In genomic region chr5:9056020-9056660, GRCm38 (mm10) we compare ENCODE assay signal across 9 mouse cellular contexts. TPM values are rescaled to one million over a fixed set of nuclear protein-coding genes. Genes with fewer than 3 reads are reported as not detected.
DNase-seq lines count a peak whose midpoint lies in the region; ATAC-seq and TF ChIP-seq lines count a peak whose summit lies in the region.
"Had no signal": no experiment of that assay in that cellular context is flagged by ENCODE, and none has a peak within 500 bp of the region (broad histone marks: within the 10 kb centered on the region; RNA-seq: fewer than 3 reads in every experiment).

No protein-coding gene starts in this region.

- peak; percentile 85 for TF ChIP-seq CTCF in forebrain, postnatal 0 days (IDR thresholded peaks at IDR 0.05; ENCODE audit: low read depth)
- peak; percentile 90 for TF ChIP-seq CTCF in intestine, postnatal 0 days (IDR thresholded peaks at IDR 0.05; ENCODE audit: low read depth)

- H3K4me2 ChIP-seq in forebrain, postnatal 0 days (ENCODE audit: low read depth): no peak overlapping the region
- H3K4me2 ChIP-seq in intestine, postnatal 0 days (replicated peaks; ENCODE audit: low read depth): no peak overlapping the region
- no peak overlapping the region for H3K4me2 ChIP-seq in midbrain, embryonic 15.5 days
- H3K4me2 ChIP-seq: lung, embryonic 15.5 days had no signal

- DNase-seq in heart, adult 18-20 months: peak; percentile 47 to 75
- DNase-seq in heart, adult 11 months: no peak
- peak; percentile 81 for DNase-seq in forebrain, postnatal 0 days
- peak; percentile 85 to 88 for DNase-seq in left cerebral cortex, postnatal 14 days (ENCODE audit: low spot score in 2 of 2)
- peak; percentile 53 to 75 for DNase-seq in spleen, postnatal 4 days (ENCODE audit: low spot score in 2 of 2)

- no peak overlapping the region for H3K9ac ChIP-seq in forebrain, postnatal 0 days
- H3K9ac ChIP-seq in intestine, postnatal 0 days (ENCODE audit: low read depth, low read length): no peak overlapping the region
- H3K9ac ChIP-seq in midbrain, embryonic 15.5 days: no peak overlapping the region
- H3K9ac ChIP-seq: lung, embryonic 15.5 days had no signal

- H3K27ac ChIP-seq in forebrain, postnatal 0 days (ENCODE audit: low read depth, low read length): no peak overlapping the region
- no peak overlapping the region for H3K27ac ChIP-seq in intestine, postnatal 0 days (ENCODE audit: low read depth, low read length)
- H3K27ac ChIP-seq in midbrain, embryonic 15.5 days: no peak overlapping the region
- H3K27ac ChIP-seq: lung, embryonic 15.5 days had no signal

- peak; percentile 70 for ATAC-seq in cerebellum, adult (ENCODE audit: insufficient number of reproducible peaks, low FRiP score, low TSS enrichment)
- ATAC-seq in forebrain, postnatal 0 days: peak; percentile 78
- ATAC-seq in intestine, postnatal 0 days: peak; percentile 50; the same call in 1 of the 2 replicates
- ATAC-seq in midbrain, embryonic 15.5 days (replicated peaks): peak; percentile 69

- H3K27me3 ChIP-seq in forebrain, postnatal 0 days (ENCODE audit: insufficient read depth, low read length): no peaks in the 10 kb centered on the region
- H3K27me3 ChIP-seq in intestine, postnatal 0 days (replicated peaks; ENCODE audit: control insufficient read depth, insufficient read depth, low read length): no peaks in the 10 kb centered on the region
- H3K27me3 ChIP-seq in midbrain, embryonic 15.5 days (replicated peaks): no peaks in the 10 kb centered on the region
- H3K27me3 ChIP-seq: lung, embryonic 15.5 days had no signal

- H3K4me3 ChIP-seq in forebrain, postnatal 0 days (ENCODE audit: low read depth, low read length): no peak overlapping the region
- no peak overlapping the region for H3K4me3 ChIP-seq in intestine, postnatal 0 days (ENCODE audit: low read depth, low read length)
- no peak overlapping the region for H3K4me3 ChIP-seq in midbrain, embryonic 15.5 days
- H3K4me3 ChIP-seq: lung, embryonic 15.5 days had no signal

- no peaks in the 10 kb centered on the region for H3K36me3 ChIP-seq in forebrain, postnatal 0 days (ENCODE audit: insufficient read depth)
- H3K36me3 ChIP-seq in intestine, postnatal 0 days (ENCODE audit: control insufficient read depth, insufficient read depth): no peaks in the 10 kb centered on the region
- no peaks in the 10 kb centered on the region for H3K36me3 ChIP-seq in midbrain, embryonic 15.5 days (replicated peaks)
- H3K36me3 ChIP-seq: lung, embryonic 15.5 days had no signal

- H3K9me3 ChIP-seq in forebrain, postnatal 0 days (ENCODE audit: low read length): no peaks in the 10 kb centered on the region
- no peaks in the 10 kb centered on the region for H3K9me3 ChIP-seq in intestine, postnatal 0 days (ENCODE audit: control insufficient read depth)
- H3K9me3 ChIP-seq in midbrain, embryonic 15.5 days: no peaks in the 10 kb centered on the region
- H3K9me3 ChIP-seq: lung, embryonic 15.5 days had no signal

- intact Hi-C loops in left cerebral cortex, postnatal 14 days (cut with DNase I): no loop called here

- WGBS in forebrain, postnatal 0 days: 29% methylated on average over 3 of the region's 3 CpGs
- 19% methylated on average over 3 of the region's 3 CpGs for WGBS in intestine, postnatal 0 days
- 21% methylated on average over 3 of the region's 3 CpGs for WGBS in midbrain, embryonic 15.5 days

- no peaks in the 10 kb centered on the region for H3K4me1 ChIP-seq in forebrain, postnatal 0 days (ENCODE audit: insufficient read depth)
- no peaks in the 10 kb centered on the region for H3K4me1 ChIP-seq in intestine, postnatal 0 days (replicated peaks; ENCODE audit: control insufficient read depth, insufficient read depth, low read length)
- no peaks in the 10 kb centered on the region for H3K4me1 ChIP-seq in midbrain, embryonic 15.5 days
- H3K4me1 ChIP-seq: lung, embryonic 15.5 days had no signal

RNA-seq across cellular contexts. Expression of gene Tmem243, which starts 44.3 kb away (rescaled TPM):
- total RNA-seq in heart, adult 18-20 months (2021): 10 to 100 TPM; 10.0 to 12.3 TPM
- 3.5 and 5.5 TPM in 2 replicates for total RNA-seq in forebrain, postnatal 0 days (2014; rRNA removed)
- 10.7 and 12.0 TPM in 2 replicates for polyA plus RNA-seq in forebrain, postnatal 0 days (2015; fragmentation: Nextera tagmentation; extraction: Ambion mirVana)
- 116 and 117 TPM in 2 replicates for polyA plus RNA-seq in intestine, postnatal 0 days (2015; fragmentation: Nextera tagmentation; extraction: Ambion mirVana)
- 10 to 100 TPM in 1 of 2 experiments, 1 to 10 TPM in 1; 9.4 to 10.1 TPM for total RNA-seq in left cerebral cortex, postnatal 14 days (2021)
- polyA plus RNA-seq in midbrain, embryonic 15.5 days (2015; fragmentation: Nextera tagmentation; extraction: Ambion mirVana): 10.4 and 11.2 TPM in 2 replicates

RNA-seq across cellular contexts. Expression of gene Crot, which starts 59.0 kb away (rescaled TPM):
- 10 to 100 TPM; 19.5 to 20.5 TPM for total RNA-seq in heart, adult 18-20 months (2021)
- 21.5 and 23.4 TPM in 2 replicates for total RNA-seq in forebrain, postnatal 0 days (2014; rRNA removed)
- polyA plus RNA-seq in forebrain, postnatal 0 days (2015; fragmentation: Nextera tagmentation; extraction: Ambion mirVana): 20.0 and 20.2 TPM in 2 replicates
- polyA plus RNA-seq in intestine, postnatal 0 days (2015; fragmentation: Nextera tagmentation; extraction: Ambion mirVana): 133 and 135 TPM in 2 replicates
- total RNA-seq in left cerebral cortex, postnatal 14 days (2021): 10 to 100 TPM; 23.4 to 26.7 TPM
- polyA plus RNA-seq in midbrain, embryonic 15.5 days (2015; fragmentation: Nextera tagmentation; extraction: Ambion mirVana): 17.1 and 17.3 TPM in 2 replicates
